9 mouse cellular contexts compared by ENCODE assay signal in the genomic region with DNA sequence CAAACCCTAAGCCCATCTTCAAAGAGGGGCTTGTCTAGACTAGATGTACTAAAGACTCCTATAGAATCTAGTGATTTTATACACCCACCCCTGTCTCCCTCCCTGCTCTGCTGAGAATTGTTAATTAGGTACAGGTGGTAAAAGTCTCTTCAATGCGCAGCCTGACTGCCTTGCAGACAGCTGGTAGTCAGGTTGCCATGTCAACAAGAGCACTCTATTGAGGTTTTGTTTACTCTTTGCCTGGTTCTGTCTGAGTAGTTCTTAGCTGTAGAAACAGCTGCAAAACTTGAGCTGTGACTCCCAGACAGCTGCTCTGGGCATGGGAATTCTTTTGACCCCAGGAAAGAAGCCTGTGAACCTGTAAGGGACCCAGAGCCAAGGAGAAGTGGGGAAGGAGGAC.
DNase-seq lines count a peak whose midpoint lies in the region; ATAC-seq lines count a peak whose summit lies in the region.
"Had no signal": no experiment of that assay in that cellular context is flagged by ENCODE, and none has a peak within 500 bp of the region (broad histone marks: within the 10 kb centered on the region; RNA-seq: fewer than 3 reads in every experiment).

No protein-coding gene starts in this region.

- no peak overlapping the region for H3K4me2 ChIP-seq in kidney, embryonic 14.5 days (replicated peaks; ENCODE audit: low read depth, low read length)
- no peak overlapping the region for H3K4me2 ChIP-seq in embryonic facial prominence, embryonic 11.5 days (ENCODE audit: low read depth, low read length)
- no peak overlapping the region for H3K4me2 ChIP-seq in intestine, embryonic 15.5 days (replicated peaks)
- no peak overlapping the region for H3K4me2 ChIP-seq in neural tube, embryonic 11.5 days (ENCODE audit: low read depth)

- no peaks in the 10 kb centered on the region for H3K27me3 ChIP-seq in kidney, embryonic 14.5 days (ENCODE audit: control insufficient read depth, insufficient read depth, low read length)
- H3K27me3 ChIP-seq in embryonic facial prominence, embryonic 11.5 days (ENCODE audit: control insufficient read depth, insufficient read depth, low read length): no peaks in the 10 kb centered on the region
- H3K27me3 ChIP-seq in intestine, embryonic 15.5 days (replicated peaks): no peaks in the 10 kb centered on the region
- no peaks in the 10 kb centered on the region for H3K27me3 ChIP-seq in neural tube, embryonic 11.5 days (ENCODE audit: control insufficient read depth, insufficient read depth, low read length)
- H3K27me3 ChIP-seq: megakaryocyte, embryonic 14.5 days had no signal

- H3K9ac ChIP-seq in kidney, embryonic 14.5 days (ENCODE audit: low read depth, low read length): no peak overlapping the region
- no peak overlapping the region for H3K9ac ChIP-seq in embryonic facial prominence, embryonic 11.5 days (replicated peaks; ENCODE audit: low read length)
- H3K9ac ChIP-seq in intestine, embryonic 15.5 days: no peak overlapping the region
- no peak overlapping the region; the same call in 1 of the 2 replicates for H3K9ac ChIP-seq in neural tube, embryonic 11.5 days (ENCODE audit: low read length)

- no peak overlapping the region for H3K27ac ChIP-seq in kidney, embryonic 14.5 days (ENCODE audit: low read depth, low read length)
- H3K27ac ChIP-seq in embryonic facial prominence, embryonic 11.5 days (replicated peaks; ENCODE audit: low read depth, low read length): no peak overlapping the region
- H3K27ac ChIP-seq in intestine, embryonic 15.5 days: no peak overlapping the region
- 0 out of 2 replicates have a peak overlapping the region, but pooled peaks have one; percentile 14 for H3K27ac ChIP-seq in neural tube, embryonic 11.5 days (ENCODE audit: low read depth, low read length)

- no peaks in the 10 kb centered on the region for H3K36me3 ChIP-seq in kidney, embryonic 14.5 days (ENCODE audit: control insufficient read depth, insufficient read depth, low read length)
- H3K36me3 ChIP-seq in embryonic facial prominence, embryonic 11.5 days (replicated peaks; ENCODE audit: control insufficient read depth, insufficient read depth, low read depth, low read length): no peaks in the 10 kb centered on the region
- no peaks in the 10 kb centered on the region for H3K36me3 ChIP-seq in intestine, embryonic 15.5 days
- no peaks in the 10 kb centered on the region for H3K36me3 ChIP-seq in neural tube, embryonic 11.5 days (ENCODE audit: control insufficient read depth, insufficient read depth, low read length)

- no peak for DNase-seq in kidney, adult 8-10 months
- DNase-seq in embryonic facial prominence, embryonic 11.5 days (ENCODE audit: low spot score): peak; percentile 75
- DNase-seq in neural tube, embryonic 11.5 days (ENCODE audit: low spot score): peak; percentile 21
- no peak for DNase-seq in gastrocnemius, adult 18-20 months (ENCODE audit: low spot score)
- no peak for DNase-seq in heart, adult 9 months (ENCODE audit: low spot score in 2 of 2)
- DNase-seq in urinary bladder, postnatal 36 days (ENCODE audit: low spot score in 2 of 2): no peak

- peak; percentile 98 for ATAC-seq in kidney, embryonic 14.5 days (ENCODE audit: low FRiP score, low TSS enrichment)
- ATAC-seq in embryonic facial prominence, embryonic 11.5 days (replicated peaks; ENCODE audit: insufficient number of reproducible peaks, low FRiP score, low TSS enrichment, low read depth): peak; percentile 89
- peak; percentile 77 for ATAC-seq in intestine, embryonic 15.5 days
- ATAC-seq in neural tube, embryonic 11.5 days (ENCODE audit: insufficient read depth, low FRiP score, low TSS enrichment): peak; percentile 85

- no peak overlapping the region for H3K4me3 ChIP-seq in kidney, embryonic 14.5 days (ENCODE audit: low read length)
- no peak overlapping the region for H3K4me3 ChIP-seq in embryonic facial prominence, embryonic 11.5 days (ENCODE audit: low read depth, low read length)
- no peak overlapping the region for H3K4me3 ChIP-seq in intestine, embryonic 15.5 days (replicated peaks)
- no peak overlapping the region for H3K4me3 ChIP-seq in neural tube, embryonic 11.5 days (ENCODE audit: low read depth, low read length)
- H3K4me3 ChIP-seq: megakaryocyte, embryonic 14.5 days had no signal

- no peaks in the 10 kb centered on the region for H3K9me3 ChIP-seq in kidney, embryonic 14.5 days (ENCODE audit: control insufficient read depth, low read length)
- H3K9me3 ChIP-seq in embryonic facial prominence, embryonic 11.5 days (replicated peaks; ENCODE audit: control insufficient read depth, low read length): no peaks in the 10 kb centered on the region
- no peaks in the 10 kb centered on the region for H3K9me3 ChIP-seq in intestine, embryonic 15.5 days
- no peaks in the 10 kb centered on the region for H3K9me3 ChIP-seq in neural tube, embryonic 11.5 days (ENCODE audit: control insufficient read depth, low read length)
- H3K9me3 ChIP-seq: megakaryocyte, embryonic 14.5 days had no signal

- 0% methylated on average over 1 of the region's 1 CpGs for WGBS in kidney, embryonic 14.5 days
- 0% methylated on average over 1 of the region's 1 CpGs for WGBS in embryonic facial prominence, embryonic 11.5 days
- 10% methylated on average over 1 of the region's 1 CpGs for WGBS in intestine, embryonic 15.5 days
- WGBS in neural tube, embryonic 11.5 days: 0% methylated on average over 1 of the region's 1 CpGs

- H3K4me1 ChIP-seq in kidney, embryonic 14.5 days (ENCODE audit: control insufficient read depth, insufficient read depth, low read length): no peaks in the 10 kb centered on the region
- H3K4me1 ChIP-seq in embryonic facial prominence, embryonic 11.5 days (ENCODE audit: control insufficient read depth, insufficient read depth, low read length): no peaks in the 10 kb centered on the region
- H3K4me1 ChIP-seq in intestine, embryonic 15.5 days (replicated peaks): no peaks in the 10 kb centered on the region
- peaks cover 5% of the 10 kb centered on the region; the same call in 1 of the 2 replicates for H3K4me1 ChIP-seq in neural tube, embryonic 11.5 days (ENCODE audit: control insufficient read depth, insufficient read depth, low read length)
- H3K4me1 ChIP-seq: megakaryocyte, embryonic 14.5 days had no signal

Comparison
In these comparisons a context has a peak if more than half of its experiments do, and no peak if none do; other contexts are left out.
1. DNase-seq: peak in embryonic facial prominence, embryonic 11.5 days (single experiment) and neural tube, embryonic 11.5 days (single experiment); none in kidney, adult 8-10 months (0 of 2), gastrocnemius, adult 18-20 months (single experiment), heart, adult 9 months (0 of 2) and urinary bladder, postnatal 36 days (0 of 2).
2. Peak in every context shown above with its lines, with median percentiles within 50 percentile points of each other: ATAC-seq.